Mouse (Mus musculus) heart, postnatal 10 days (tissue): ENCODE data around the gene Spata45. TPM values are rescaled to one million over a fixed set of nuclear protein-coding genes. Genes with fewer than 3 reads are reported as not detected.

Source experiments
- DNase-seq, 2 experiments: peaks; one replicate each; pipeline ENCODE4 v3.0.0; 2021
- intact Hi-C: fragments of 180-260 bp; cut with DNase I; formaldehyde crosslinking; loops from one replicate; pipeline ENCODE4 v1.15.1; 2025
- total RNA-seq, 2 experiments: library from RNA; stranded (reverse); gene quantifications; 2 replicates each; pipeline ENCODE4 v1.2.3; 2021

Spata45 gene
- total RNA-seq, 2 experiments from 2014 or later: not detected

DNA sequence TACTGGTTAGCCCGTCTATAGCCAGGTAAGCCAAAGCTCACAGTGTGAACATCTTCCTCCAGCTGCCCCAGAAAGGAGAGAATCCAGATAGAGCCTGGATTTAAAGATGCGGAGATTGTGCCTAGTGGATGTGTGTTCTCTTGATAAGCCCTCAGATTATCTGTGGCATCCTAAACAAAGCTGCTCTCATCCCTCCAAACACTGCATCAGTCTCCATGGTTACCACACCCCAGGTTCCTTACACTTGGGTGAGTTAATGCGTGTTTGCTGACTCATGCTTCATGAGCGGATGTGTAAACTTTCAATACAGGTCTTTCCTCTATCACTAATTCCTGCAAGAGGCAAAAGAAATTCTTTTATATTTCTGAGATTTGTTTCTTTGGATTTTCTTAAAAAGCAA lies 790 bp upstream of the Spata45 start:
- intact Hi-C loops: no loop called here
- no peak for DNase-seq

DNA sequence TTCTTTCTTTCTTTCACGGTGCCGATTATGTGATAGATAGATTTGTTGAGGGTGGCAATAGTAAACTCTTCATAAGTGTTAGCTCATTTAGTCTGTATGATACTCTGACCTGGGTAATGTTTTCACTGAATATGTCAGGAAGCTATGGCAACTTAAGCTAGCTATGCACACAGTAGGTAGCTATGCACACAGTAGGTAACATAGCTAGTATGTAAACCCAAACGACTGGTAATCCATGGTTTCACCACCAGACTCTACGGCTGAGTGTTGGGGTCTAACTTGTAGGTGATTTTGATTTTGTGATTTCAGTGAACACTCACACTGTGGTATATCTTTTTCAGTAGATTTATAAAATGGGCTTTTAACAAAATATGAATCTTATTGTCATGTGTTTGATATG lies 1.6 kb downstream of the Spata45 start:
- intact Hi-C loops: no loop called here
- DNase-seq: no peak

DNA sequence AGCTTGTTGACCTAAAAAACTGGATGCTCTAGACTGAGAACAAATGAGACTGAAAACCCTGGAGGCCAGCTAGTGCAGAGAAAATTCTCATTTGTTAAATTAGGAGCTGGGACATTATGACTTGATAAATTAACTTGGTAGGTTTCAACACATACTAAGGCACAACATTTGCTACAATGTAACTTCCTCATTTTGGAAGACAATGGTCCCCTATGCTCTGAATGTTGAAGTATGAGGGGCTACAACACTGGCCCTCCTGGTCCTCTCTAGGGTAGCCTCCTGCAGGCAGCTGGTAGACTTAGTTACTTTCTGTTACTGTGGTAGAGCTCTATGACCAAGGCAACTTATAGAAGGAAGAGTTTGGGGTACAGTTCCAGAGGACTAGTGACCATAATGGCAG lies 4.9 kb downstream of the Spata45 start:
- intact Hi-C loops: no loop called here
- no peak for DNase-seq

DNA sequence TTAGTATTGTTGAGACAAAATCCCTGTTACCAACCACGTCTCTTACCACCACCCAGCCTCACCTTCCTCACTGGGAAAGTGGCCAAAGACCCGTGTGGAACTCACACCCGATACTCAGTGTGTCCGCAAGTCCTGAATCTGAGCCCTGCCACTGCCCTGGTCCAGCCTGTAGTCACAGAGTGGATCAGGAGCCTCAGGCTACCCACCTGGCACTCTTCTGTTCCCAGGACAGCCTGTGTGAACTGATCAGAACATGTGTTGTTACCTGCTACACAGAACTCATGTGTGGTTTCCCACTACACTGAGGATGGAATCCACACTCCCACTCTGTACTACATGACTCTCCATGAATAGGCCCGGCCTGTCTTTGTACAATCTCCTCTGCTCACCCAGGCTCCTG lies 5.7 kb downstream of the Spata45 start:
- intact Hi-C loops: no loop called here
- DNase-seq: no peak

DNA sequence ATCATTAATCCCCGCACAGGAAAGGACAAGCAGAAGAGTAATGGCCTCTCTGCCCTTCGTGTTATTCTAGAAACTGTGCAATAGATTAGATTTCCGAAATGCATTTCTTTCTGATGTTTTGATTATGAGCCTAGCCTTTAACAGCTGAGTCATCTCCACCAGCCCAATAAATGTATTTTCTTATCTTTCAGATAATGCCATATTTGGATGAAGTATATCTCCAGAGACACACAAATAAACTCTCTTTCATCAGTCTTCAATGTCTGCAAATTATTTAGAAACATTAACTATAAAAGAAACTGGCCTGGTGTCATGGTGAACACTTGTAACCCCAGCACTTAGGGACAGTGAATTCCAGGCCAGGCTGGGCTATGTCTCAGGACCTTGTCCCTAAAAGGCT lies 6.2 kb downstream of the Spata45 start:
- intact Hi-C loops: no loop called here
- no peak for DNase-seq

DNA sequence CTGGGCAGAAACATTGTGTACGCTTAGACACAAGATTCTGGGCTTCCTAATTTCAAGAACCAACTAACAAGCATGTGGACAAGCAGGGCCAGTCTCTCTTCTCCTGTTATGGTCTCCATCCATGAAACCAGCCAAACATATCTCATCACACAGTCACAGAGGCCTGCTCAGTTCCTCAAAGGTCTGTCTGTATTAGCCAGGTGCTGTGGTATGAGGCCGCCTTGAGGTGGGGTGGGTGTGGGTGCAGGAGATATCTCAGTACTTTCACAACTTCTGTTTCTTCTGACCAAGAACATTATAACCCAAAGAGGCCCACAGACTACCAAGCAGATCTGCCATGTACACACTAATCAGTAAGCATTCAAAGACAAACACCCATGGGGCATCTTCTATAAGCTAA lies 8.8 kb downstream of the Spata45 start:
- intact Hi-C loops: no loop called here
- DNase-seq: no peak

DNA sequence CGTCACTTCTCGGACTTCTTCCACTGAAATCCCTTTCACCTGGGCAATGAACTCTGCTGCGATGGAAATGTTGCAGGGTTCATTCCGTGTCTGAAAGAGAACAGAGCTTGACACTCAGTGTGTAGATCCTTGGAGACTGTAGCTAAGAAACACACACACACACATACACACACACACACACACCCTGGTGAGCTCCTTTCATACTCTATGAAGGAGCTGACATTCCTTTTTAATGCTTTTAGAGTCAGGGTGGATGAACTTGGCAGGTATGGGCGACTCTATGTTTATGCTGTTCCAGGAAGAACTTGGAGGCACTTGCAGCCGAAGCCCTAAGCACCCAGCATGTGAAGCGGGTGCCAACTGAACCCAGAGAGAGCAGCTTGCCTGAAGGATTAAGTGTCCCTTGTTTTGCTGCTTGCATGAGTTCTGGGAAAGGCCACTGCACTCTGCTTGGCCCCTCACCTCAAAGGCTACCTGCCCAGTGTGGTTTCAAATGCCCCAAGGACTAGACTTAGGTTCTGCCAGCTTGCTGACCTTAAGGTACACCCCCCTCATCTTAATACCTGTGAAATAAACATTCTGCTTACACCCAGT lies 9.9 kb downstream of the Spata45 start:
- DNase-seq: no peak
- intact Hi-C loops: no loop called here

DNA sequence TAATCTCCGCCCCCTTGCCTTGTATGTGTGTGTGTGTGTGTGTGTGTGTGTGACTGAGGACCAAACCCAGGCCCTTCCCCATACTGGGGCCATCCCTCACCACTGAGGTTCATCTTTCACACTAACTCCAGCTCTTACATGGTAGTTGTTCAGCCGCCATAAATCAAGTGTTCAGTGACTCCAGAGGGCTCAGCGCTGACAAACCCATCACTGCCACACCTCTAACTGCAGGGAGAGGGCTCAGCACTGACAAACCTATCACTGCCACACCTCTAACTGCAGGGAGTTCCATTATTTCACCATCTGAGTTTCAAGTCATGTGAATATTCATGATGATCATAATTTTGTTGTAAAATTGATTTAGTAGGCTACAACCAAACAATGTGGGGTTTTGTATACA lies 17.1 kb downstream of the Spata45 start:
- intact Hi-C loops: no loop called here

DNA sequence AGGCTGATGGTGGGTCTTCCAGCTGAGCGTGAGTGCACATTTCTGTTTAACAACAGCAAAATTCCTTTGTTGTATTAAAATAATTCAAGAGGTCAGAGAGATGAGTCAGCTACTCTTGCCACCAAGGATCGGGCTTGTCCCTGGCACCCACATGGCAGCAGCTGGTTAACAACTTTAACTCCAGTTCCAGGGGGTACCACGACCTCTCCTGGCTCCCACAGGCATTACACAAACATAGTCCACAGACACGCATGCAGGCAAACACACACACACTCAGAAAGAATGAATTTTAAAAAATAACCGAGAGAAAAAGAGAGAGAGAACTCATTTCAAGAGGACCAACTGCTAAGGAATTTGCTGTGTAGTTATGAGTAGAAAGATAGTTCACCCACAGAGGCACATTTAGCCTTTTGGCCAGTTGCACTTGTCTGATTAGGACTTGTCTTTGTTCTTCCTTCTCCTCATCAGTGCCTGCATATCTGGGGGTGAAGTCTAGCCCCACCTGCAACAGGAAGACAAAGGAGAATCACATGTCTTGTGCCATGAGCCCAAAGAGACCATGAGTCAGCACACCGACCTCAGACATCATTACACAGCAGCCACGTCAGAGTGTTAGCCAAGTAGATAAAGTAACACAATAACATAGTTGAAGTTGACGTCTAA lies 18.6 kb downstream of the Spata45 start:
- DNase-seq: no peak
- intact Hi-C loops: no loop called here

More for the DNA sequence above, 17.1 kb downstream of the Spata45 start:
- no peak for DNase-seq

DNA sequence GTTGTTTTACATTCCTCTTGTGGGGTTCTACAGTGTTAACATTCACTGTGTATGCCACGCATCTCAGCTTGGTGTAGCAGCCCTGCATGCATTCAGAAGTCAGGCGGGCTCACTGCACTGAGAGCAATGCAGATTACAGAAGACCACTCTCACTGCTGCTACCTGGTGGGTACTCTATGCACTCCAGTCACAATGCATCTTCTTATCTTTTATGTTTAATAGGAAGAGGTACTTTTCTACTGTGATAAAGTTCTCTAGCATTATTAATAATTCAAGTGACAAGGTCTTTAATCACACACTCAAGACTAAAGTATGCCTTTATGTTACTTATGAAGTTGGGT lies 19.1 kb downstream of the Spata45 start:
- no peak for DNase-seq
- intact Hi-C loops: no loop called here

DNA sequence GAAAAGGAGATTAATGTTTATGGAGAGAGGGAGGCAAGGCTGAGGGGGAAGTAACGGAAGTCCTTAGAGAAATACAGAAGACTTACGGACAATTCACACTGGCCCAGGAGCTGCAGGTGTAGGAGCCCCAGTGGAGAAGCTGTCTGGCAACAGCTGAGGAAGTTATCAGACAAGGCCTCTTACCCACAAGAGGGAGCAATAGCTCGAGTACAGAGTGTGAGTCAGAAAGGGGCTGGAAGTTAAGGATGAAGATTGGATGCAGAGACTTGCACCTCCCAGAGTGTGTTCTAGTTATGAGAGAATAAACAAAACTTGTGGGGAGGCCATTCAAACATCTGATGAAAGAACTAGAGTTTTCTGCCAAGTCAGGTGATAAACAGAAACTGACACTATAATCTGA lies 21.0 kb downstream of the Spata45 start:
- DNase-seq: no peak
- intact Hi-C loops: no loop called here

DNA sequence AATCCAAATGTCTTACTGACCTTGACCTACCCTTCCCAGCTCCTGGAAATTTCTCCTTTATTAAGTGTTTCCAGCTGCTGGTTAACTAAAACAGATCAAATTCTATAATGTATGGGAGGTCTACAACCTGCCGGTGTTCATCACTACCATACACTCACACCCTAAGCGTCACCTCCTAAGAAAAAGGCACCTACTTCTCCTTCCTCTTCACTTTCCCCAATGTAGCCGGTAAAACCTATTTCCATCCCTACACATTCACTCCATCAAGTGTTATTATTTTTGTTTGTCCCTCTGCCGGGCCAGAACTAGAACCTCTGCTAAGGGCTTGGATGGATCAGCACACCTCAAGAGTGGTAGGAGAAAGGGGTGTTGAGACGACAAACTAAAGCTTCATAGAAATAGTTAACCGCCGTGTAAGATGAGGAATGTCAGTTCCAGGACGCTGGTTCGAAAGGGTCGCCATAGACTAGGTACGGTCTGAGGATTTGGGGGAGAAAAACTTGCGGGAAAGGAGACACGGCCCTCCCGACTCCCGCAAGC lies 25.9 kb downstream of the Spata45 start:
- intact Hi-C loops: loop anchor here (1.0 kb wide), 1 partner anchor 35 kb away; no protein-coding TSS in a partner anchor
- DNase-seq: no peak

DNA sequence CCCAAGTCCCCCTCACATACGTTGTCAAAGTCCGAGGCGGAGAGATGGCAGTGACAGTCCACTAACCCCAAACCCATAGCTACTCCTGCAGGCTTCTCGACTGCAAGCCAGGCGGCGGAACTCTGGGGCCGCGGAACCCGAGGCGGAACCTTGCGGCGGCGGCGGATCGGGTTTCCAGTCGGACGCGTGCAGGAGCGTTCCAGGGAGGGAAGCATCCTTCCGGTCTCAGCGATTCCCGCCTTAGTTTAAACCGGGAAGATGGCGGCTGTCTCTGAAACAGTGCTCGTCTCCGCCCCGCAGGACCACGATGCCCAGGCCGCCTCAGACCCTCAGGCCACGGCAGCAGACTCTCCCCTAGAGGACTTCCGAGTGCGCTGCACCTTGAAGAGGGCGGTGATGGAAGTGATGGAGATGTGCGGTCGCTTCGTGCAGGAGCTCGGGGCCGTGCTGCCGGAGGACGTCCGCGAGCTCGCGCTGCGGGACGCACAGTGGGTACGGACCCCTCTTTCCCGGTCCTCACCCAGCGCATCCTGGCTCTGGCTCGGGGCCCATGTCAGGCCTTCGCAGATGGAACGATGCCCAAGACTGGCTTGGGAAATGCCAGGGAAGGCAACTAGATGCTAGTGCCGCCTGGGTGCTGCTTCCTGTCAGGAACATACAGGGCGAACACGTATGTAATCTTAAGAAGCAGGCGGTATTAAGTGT lies 26.5 kb downstream of the Spata45 start, which contains the start of the genes Tatdn3 and Nsl1:
Gene Tatdn3 (minus strand): TSS at position 152 of the 705 bp plus-strand sequence.
Gene Nsl1 (plus strand): TSS at position 232 of the 705 bp plus-strand sequence.
- intact Hi-C loops: loop anchor here (1.0 kb wide), 1 partner anchor 36 kb away; no protein-coding TSS in a partner anchor
- peak; percentile 94 to 96 for DNase-seq

DNA sequence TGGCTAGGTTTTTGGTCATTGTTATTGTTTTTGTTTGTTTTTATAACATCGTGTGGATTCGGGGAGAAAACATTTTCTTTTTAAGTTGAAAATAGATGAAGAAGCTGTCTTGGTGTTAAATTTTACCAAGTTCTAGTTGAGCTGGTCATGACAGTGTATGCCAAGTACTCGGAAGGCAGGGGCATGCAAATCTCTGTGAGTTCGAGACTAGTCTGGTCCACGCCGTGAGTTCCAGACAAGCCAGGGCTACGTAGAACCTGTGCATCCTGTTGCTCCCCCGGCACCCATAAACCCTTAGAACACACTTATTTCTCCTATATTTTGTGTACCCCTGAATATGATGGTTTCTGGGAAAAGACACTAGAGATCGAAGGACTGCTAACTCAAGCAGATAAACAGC lies 27.3 kb downstream of the Spata45 start:
- intact Hi-C loops: no loop called here
- DNase-seq: no peak

DNA sequence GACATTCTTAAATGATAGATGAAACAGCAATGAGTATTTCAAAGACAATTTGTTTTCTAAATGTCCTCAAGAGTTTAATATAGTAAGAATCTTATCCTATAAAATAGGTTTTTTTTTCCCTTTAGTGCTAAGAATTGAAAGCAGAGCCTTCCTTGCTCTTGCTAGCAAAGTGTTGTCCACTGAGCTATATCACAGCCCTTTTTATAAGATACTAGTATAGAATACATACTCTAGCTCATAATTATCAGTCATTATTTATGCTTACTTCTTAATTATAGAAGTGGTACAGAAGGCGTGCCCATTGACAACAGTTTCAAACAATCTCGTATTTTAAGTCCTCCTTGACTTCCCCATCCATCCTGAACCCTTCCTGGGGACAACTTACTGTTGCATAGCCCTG lies 28.1 kb downstream of the Spata45 start:
- intact Hi-C loops: no loop called here
- no peak for DNase-seq

DNA sequence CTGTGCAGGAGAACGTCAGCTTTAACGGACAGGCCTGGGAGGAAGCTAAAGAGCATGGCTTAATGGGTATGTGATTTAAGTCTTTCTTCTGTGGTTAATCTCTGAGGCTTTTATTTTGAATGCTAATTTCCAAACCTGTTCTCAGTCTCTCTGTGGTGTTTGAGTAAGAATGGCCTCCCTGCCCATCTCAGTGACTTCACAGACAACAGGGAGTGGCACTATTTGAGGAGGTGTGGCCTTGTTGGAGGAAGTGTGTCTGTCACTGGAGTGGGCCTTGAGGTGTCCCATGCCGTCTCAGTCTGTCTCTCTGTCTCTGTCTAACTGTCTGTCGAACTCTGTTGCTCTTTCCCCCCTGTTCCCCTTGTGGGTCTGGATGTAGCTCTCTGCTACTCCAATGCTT lies 28.7 kb downstream of the Spata45 start:
- intact Hi-C loops: no loop called here
- DNase-seq: no peak

DNA sequence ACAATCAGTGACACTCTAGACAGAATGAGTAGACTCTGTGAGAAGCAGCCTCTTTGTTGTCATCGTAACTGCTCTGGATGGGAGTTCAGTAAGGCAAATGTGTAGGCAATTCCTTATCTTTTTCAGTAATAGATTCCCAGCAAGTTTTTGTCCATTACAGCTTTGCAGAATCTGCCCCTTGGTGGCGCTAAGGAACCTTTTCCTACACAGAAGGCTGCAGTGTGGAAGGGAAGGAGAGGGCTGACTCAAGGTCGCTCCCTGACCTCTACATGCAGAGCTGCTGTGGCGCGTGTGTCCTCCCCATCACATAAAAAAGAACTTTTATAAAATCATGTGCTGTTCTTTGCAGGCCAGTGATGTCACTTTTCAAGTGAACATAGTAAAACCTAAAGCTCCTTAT lies 31.9 kb downstream of the Spata45 start:
- DNase-seq: no peak
- intact Hi-C loops: no loop called here

DNA sequence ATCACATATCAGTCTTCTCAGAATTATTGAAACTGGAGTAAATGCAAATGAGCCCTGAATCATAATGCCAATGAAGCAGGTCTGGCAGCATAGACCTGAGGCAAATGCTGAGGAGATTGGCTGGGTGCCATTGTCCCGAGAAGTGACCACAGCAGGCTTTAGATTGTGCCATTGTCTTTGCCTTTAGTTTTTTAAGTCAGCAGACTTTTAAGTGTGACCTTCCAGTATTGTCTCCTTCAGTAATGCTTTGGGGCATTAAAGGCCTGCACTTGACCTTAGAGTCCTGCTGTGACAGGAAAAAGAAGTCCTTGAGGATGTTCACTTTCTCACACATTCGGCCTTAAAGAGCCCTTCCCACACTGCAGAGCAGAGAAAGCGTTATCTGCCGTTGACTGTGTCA lies 33.8 kb downstream of the Spata45 start:
- DNase-seq: no peak
- intact Hi-C loops: loop anchor here (10.0 kb wide), 1 partner anchor 205 kb away; no protein-coding TSS in a partner anchor

DNA sequence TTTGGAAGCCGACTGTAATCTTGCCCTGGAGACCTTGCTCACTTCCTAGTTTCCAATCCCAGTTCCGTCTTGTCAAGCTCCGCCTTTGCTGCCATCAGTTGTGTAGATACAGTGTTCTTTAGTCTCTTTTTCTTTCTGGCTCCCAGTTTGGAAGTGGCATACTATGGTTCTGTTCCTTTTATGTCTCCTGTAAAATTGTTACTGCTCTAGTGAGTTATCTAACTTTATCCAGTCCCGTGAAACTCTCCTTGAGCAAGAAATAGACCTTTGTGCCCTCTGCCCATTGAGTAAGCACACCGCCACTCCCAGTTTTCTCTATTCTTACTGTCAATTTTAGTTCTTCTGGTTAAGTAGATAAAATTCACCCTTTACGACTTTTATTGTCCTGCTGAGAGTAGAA lies 35.2 kb downstream of the Spata45 start:
- intact Hi-C loops: loop anchor here (10.0 kb wide), 1 partner anchor 203 kb away; no protein-coding TSS in a partner anchor
- no peak for DNase-seq

DNA sequence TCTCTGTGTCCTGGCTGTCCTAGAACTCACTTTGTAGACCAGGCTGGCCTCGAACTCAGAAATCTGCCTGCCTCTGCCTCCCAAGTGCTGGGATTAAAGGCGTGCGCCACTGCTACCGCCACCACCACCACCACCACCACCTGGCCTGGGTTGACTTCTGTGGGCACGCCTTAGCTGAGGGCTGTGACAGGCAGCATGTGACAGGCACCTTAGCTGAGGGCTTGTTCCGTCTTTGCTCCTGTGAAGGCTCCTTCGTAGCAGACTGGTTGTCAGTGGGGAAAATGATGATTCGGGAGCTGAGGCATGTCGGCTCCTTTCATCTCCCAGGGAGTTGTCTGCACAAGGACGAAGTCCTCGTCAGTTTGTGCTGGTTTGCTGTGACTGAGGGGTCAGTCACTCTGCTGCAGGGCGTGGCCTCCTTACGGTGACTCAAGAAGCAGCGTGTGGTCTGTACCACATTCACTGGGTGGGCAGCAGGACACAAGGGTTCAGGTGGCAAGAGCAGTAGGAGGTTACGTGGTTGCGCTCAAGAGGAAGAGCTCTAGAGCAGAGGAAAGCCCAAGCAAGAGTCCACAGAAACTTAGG lies 36.0 kb downstream of the Spata45 start:
- intact Hi-C loops: loop anchor here (10.0 kb wide), 1 partner anchor 202 kb away; no protein-coding TSS in a partner anchor
- no peak for DNase-seq

DNA sequence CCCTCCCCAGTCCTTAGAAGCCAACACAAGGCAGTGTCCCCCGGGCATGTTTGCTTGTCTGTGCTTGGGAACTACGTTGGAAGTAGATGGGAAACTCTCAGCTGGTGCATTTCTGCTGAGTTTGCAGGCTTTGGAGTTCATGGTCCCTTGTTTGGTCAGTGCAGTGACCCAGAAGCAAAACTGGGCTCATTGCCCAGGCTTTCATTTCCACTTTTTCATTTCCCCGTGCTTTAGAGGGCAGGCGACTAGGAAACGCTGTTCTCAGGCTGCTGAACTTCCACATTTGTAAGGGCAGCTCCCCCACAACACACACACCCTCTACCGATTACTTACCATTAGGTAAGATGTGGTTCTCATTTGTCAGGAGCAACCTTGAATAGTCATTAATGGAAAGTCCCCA lies 36.6 kb downstream of the Spata45 start:
- DNase-seq: peak; percentile 64 to 65
- intact Hi-C loops: loop anchor here (10.0 kb wide), 1 partner anchor 202 kb away; no protein-coding TSS in a partner anchor
